Mouse (Mus musculus): Measurements from ENCODE around the gene Gm1043.

The Gm1043 gene

GRCm38 (mm10) chr5:37205420-37205819, 120.2 kb downstream of the Gm1043 start:
- DNase-seq (ENCODE audit: low spot score) = no peak

DNA sequence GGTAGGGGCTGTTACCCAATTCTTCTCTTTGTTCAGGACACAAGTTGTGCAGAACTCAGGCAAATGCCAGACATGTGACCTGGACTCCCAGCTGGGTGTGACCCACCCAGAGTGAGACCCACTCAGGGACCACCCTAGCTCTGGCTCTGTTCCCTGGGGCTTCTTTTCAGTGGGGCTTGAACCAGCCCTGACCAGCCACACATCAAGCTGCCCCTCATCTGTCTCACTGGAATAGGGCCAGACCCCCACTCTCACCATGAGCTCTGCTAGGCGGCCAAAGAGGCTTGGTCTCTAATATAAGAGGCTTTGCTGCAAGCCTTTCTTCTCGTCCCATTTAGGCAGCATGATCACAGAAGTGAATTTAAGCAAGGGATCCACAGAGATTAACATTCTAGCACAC, 121.2 kb downstream of the Gm1043 start:
- no peak for DNase-seq (ENCODE audit: low spot score)

GRCm38 (mm10) chr5:37212938-37213708, 128.0 kb downstream of the Gm1043 start:
- DNase-seq (ENCODE audit: low spot score) = no peak

DNA sequence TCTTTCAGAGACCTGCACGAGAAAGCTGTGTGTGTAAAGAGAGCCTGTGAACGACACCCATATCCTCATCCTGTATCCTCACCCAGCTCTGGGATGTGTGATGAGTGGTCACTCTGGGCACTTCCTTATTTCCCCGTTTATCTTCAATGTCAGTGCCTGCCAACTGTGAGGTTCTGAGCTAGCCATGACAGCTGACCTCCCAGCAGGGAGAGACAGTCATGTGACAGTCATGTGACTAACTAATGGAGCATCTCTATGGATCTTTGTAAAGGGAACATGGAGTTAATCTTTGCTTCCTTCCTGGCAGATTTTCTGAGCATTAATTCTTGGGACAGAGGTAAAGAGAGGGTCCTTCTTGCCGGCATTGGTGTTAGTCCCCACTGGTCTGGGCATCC, 128.5 kb downstream of the Gm1043 start:
- no peak for DNase-seq (ENCODE audit: low spot score)

DNA sequence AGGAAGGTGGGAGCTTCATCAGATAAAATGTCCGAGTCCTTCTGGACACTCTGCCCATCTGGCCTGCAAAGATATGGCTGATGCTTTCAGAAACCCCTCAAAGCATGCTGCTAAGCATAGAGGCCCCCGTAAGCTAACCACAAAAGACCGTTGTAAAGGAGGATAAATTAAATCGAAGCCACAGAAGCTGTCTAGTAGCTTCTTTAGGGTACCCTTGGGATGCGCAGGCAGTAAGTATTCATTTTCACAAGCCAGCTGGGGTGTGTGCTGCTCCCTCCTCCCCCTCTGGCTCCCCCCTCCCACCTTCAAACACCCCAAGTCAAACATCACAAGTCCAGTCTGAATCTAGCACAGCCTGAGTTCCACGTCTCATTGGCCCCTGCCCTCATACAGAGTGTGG, 129.4 kb downstream of the Gm1043 start:
- DNase-seq (ENCODE audit: low spot score) = no peak

DNA sequence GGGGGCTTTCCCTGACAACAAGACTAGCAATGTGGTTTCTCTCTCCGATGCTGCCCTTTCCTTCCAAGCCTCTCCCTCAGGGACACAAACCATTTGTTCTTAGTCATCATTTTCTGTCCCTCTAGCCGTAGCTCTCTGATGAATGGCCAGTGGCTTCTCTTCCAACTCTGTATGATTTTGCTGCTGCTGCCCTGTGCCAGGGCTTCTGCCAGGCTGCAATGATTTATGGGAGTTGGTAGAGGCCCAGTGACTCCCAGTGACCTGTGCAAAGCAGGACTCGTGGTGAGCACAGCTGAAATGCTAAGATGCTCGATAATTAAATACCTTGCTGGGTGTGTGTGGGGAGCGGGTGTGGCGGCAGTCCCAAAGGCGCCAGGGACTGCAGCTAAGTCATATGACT, 130.1 kb downstream of the Gm1043 start:
- no peak for DNase-seq (ENCODE audit: low spot score)

DNA sequence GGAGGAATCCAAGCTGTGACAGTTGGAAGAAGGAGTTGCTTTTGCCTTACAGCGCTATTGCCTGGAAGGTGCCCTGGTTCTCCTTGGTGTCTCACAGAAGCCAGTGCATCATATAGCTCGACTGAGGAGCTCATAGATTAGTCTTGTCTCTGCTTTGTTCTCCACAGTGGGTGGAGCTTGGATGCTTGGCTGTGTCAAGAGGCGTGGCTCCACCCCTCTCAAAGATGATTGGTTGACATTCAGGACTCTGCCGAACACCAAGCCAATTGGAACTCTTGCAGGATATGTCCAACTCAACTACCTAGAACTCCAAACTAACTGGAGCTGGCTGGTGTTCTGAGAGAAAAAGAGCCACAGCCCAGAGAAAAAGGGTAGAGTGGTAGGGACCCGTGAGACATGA, 134.4 kb downstream of the Gm1043 start:
- no peak for DNase-seq (ENCODE audit: low spot score)

GRCm38 (mm10) chr5:37220575-37220974, 135.4 kb downstream of the Gm1043 start:
- DNase-seq (ENCODE audit: low spot score) = no peak

- DNase-seq (ENCODE audit: low spot score) = no peak
Observed at GRCm38 (mm10) chr5:37221563-37221962, 136.4 kb downstream of the Gm1043 start.

DNA sequence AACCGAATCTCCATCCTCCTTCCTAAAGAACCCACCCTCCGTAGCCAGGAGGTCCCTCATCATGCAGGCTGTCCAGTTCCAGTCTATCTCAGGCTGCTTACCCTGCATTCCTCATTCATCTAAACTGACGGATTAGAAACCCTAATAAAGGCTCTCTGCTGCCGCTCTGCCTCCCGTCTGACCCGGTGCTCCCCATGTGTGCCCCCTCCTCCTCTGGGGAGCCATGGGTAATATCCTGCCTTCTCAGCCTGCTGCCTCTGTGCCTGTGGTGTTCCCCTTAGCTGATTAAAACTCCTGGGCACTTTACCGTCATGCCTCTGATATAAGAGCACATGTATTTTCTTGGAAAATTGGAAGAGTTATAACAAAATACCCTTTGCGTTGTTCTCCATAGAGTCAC, 137.1 kb downstream of the Gm1043 start:
- DNase-seq (ENCODE audit: low spot score) = no peak

- DNase-seq (ENCODE audit: low spot score) = no peak
Observed at GRCm38 (mm10) chr5:37225708-37226107, 140.5 kb downstream of the Gm1043 start.

DNA sequence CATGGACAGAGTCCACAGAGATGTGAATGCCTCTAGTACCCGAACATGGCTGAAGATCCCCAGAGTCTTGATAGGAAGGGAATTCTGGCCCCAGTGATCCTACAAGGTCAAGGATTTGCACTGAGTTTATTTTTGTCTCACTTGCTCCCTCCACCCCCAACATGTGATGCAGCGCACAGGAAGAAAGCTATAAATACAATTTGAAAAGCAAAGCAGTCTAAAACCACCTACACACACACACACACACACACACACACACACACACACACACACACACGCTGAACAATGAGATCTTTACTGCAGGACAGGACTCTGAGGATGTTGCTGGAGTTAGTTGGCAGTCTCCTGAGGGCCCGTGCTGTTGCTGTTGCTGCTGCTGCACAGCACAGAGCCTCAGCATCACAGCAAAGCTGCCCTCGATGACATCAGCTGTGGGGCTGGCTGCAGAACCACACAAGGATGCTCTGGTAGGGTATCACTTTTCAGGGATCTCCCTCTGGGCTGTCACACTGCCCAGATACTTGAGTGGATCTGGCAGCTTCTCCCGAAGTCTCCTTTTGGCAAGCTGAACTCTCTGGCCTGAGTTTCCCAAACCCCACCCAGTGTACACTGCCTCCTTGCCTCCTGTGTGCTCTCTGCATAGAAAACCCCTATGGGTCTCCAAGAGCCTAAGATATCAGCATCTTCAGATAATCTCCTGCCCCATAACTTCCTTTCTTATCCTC, 142.9 kb downstream of the Gm1043 start:
- no peak for DNase-seq (ENCODE audit: low spot score)

- DNase-seq (ENCODE audit: low spot score) = no peak
Observed at GRCm38 (mm10) chr5:37228894-37229293, 143.7 kb downstream of the Gm1043 start.

DNA sequence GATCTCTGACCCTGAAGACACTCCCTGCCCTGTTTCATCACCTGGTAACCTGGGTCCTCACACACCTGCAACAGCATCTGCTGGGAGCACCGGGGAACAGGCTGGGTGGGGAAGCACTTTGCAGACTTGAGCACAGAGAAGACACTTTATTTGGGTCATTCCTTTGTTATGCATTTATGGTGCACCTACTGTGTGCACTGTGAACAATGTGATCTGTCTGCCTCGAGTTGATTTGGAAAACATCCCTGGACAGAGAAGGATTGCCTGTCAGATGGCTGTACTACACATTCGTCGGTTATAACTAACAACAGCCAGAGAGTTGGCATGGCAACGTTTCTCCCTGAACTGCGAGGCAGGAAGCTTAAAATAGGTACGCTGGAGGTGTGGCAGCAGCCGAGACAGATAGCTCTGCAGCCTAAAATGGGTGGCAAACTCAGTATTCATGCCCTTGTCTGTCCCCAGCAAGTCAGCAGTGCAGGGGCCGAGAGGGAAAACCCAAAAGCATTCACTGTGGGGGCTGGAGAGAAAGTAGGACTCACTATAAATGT, 147.9 kb downstream of the Gm1043 start:
- DNase-seq (ENCODE audit: low spot score) = no peak

DNA sequence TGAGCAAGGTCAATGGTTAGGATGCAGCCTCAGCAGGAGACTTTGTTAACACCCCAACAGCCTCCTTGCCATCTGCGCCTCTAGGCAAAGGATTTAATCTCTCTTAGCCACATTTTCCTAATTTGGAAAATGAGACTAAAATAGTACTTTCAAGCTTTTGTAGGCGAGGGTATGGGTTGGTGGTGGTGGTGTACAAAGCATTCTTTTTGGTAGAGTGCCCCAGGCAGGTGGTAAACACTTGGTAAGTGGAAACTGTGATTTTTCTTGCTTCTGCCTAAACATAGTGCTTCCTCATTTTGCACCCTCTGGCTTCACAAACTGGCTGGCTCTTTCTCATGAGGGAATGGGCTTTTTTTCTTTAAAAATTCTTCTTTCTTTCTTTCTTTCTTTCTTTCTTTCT, 153.5 kb downstream of the Gm1043 start:
- no peak for DNase-seq (ENCODE audit: low spot score)

GRCm38 (mm10) chr5:37240550-37240949, 155.4 kb downstream of the Gm1043 start:
- DNase-seq (ENCODE audit: low spot score) = no peak

DNA sequence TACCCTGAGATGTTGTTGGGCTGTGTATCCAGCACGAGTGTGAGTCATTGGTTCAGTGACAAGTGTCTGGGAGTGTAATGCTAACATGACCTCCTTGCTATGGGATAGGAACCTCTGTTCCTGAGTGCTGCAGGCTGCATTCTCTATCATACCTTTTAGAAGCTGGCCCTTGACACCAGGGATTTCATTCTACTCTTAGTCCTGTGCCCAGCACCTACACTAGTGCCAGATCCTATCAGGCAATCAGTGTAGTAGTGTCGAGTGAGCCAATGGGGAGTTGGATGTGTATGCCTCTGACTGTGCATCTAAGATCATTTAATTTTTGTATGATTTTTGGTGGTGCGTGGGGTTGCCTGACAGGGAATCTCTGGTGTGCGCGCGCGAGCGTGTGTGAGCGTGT, 156.1 kb downstream of the Gm1043 start:
- no peak for DNase-seq (ENCODE audit: low spot score)

- no peak for DNase-seq (ENCODE audit: low spot score)
Observed at GRCm38 (mm10) chr5:37241651-37242151, 156.5 kb downstream of the Gm1043 start, which contains the start of gene Crmp1. Crmp1 (plus strand) TSS chr5:37241940.

GRCm38 (mm10) chr5:37242360-37243168, 157.4 kb downstream of the Gm1043 start:
- no peak for DNase-seq (ENCODE audit: low spot score)

GRCm38 (mm10) chr5:37243169-37243886, 158.2 kb downstream of the Gm1043 start:
- peak; percentile 62 for DNase-seq (ENCODE audit: low spot score)

- DNase-seq (ENCODE audit: low spot score) = no peak
Observed at GRCm38 (mm10) chr5:37244161-37244560, 159.0 kb downstream of the Gm1043 start.
